Mouse (Mus musculus) layer of hippocampus, postnatal 10 days (tissue): ENCODE data around the gene Gbf1. TPM values are rescaled to one million over a fixed set of nuclear protein-coding genes. Genes with fewer than 3 reads are reported as not detected.

Experiments used
- DNase-seq, 2 experiments: peaks; one replicate each; pipeline ENCODE4 v3.0.0; 2021; ENCODE audit warnings: low spot score in 2 of 2
- total RNA-seq, 2 experiments: library from RNA; stranded (reverse); gene quantifications; 2 replicates each; pipeline ENCODE4 v1.2.3; 2021

The Gbf1 gene
- total RNA-seq, 2 experiments from 2014 or later, result 81.1 to 98.1 TPM

- peak; percentile 95 to 97 for DNase-seq
Measured at GRCm38 (mm10) chr19:46328081-46329030, 176.0 kb downstream of the Gbf1 start, which contains the start of gene Fbxl15. TSS of gene Fbxl15 (plus strand) at chr19:46328184.

- no peak for DNase-seq
Measured at GRCm38 (mm10) chr19:46329031-46329641, 176.8 kb downstream of the Gbf1 start.

- DNase-seq, result peak; percentile 81 to 87
Measured at GRCm38 (mm10) chr19:46329951-46330350, 177.6 kb downstream of the Gbf1 start.

- DNase-seq, result no peak
Measured at GRCm38 (mm10) chr19:46330696-46331095, 178.4 kb downstream of the Gbf1 start.

GRCm38 (mm10) chr19:46331326-46331725, 179.0 kb downstream of the Gbf1 start:
- DNase-seq, result no peak

GRCm38 (mm10) chr19:46331936-46332335, 179.6 kb downstream of the Gbf1 start:
- DNase-seq, result no peak

GRCm38 (mm10) chr19:46332721-46333339, 180.5 kb downstream of the Gbf1 start:
- DNase-seq, result no peak

- DNase-seq, result no peak
Measured at GRCm38 (mm10) chr19:46333906-46334305, 181.6 kb downstream of the Gbf1 start.

Other genes with a start within 250 kb of the Gbf1 start
- 10 to 100 TPM; 21.5 to 26.0 TPM for gene Armh3, start 154.0 kb upstream of the Gbf1 start, total RNA-seq
- gene Hps6, start 149.0 kb upstream of the Gbf1 start, total RNA-seq, result 1 to 10 TPM; 4.6 to 4.7 TPM
- gene Pprc1, start 107.6 kb upstream of the Gbf1 start, total RNA-seq, result 10 to 100 TPM; 34.7 to 36.2 TPM
- gene Ldb1, start 107.3 kb upstream of the Gbf1 start, total RNA-seq, result 100 to 1,000 TPM; 104 to 113 TPM
- gene Nolc1, start 76.6 kb upstream of the Gbf1 start, total RNA-seq, result 10 to 100 TPM; 41.2 to 45.6 TPM
- not detected for gene Elovl3, start 20.6 kb upstream of the Gbf1 start, total RNA-seq
- gene Pitx3, start 4.2 kb upstream of the Gbf1 start, total RNA-seq, result not detected
- 1 to 10 TPM; 3.1 to 3.2 TPM for gene Nfkb2, start 151.8 kb downstream of the Gbf1 start, total RNA-seq
- gene Psd, start 174.6 kb downstream of the Gbf1 start, total RNA-seq, result 100 to 1,000 TPM; 686 to 714 TPM
- 10 to 100 TPM; 30.2 to 33.6 TPM for gene Fbxl15, start 175.7 kb downstream of the Gbf1 start, total RNA-seq
- gene Cuedc2, start 186.2 kb downstream of the Gbf1 start, total RNA-seq, result 100 to 1,000 TPM; 173 to 178 TPM
- gene Mfsd13a, start 188.6 kb downstream of the Gbf1 start, total RNA-seq, result 10 to 100 TPM; 24.4 to 26.4 TPM
- gene 2310034G01Rik, start 197.8 kb downstream of the Gbf1 start, total RNA-seq, result 1 to 10 TPM in 1 of 2 experiments, under 1 TPM in 1; 0.89 to 1.3 TPM
- gene Actr1a, start 243.2 kb downstream of the Gbf1 start, total RNA-seq, result 100 to 1,000 TPM; 233 to 238 TPM
- 10 to 100 TPM; 20.8 to 21.9 TPM for gene Sufu, start 244.4 kb downstream of the Gbf1 start, total RNA-seq